Mouse (Mus musculus) skeletal muscle tissue, adult 2 months (tissue): ENCODE measurements at regions not wholly inside any gene's neighbourhood (a gene's known extent, or its start where the extent isn't known, plus 50 kb on each side); places are given as distances from the start of the nearest gene placed in this dataset.

ENCODE experiments used
- DNase-seq: peaks from one replicate; pipeline ENCODE4 v3.0.0-alpha.2; 2012; ENCODE audit warnings: low read depth, low spot score

DNA sequence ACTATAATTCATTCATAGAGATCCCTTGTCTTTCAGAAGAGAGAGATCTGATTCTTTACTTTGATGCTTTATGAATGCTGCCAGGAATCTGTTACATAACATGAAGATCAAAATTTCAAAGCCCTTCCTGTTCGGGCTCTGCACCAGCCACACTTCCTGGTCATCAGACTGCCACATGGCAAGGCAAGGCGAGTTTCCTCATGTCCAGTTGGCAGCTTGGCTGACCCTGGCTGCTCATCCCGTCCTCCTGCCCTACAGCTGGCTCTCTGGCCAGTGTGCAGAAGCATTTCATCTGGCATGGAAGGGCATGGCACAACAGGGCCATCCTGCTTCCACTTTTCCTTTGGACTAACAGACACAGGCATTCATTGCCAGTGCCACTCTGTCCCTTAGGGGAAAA lies 292.2 kb upstream of the Slc24a5 start:
- peak; percentile 80 for DNase-seq

DNA sequence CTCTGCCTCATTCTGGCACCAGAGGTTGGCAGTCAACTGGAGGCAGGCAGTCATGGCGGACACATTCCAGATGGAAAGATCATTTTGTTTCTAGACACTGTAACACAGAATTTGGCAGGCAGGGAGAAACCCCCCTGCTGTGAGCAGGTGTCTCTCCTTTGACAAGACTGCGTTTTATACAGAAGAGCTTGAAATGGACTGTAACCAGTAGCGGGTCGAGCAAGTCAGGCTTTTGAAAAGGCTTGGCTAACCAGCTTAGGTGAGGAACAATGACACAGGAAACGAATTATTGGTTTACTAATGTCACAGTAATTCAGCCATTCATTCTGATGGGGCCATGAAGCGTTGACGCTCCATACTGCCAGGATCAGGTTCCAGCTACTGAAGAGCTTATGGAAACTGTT lies 275.3 kb upstream of the Slc24a5 start:
- no peak for DNase-seq

DNA sequence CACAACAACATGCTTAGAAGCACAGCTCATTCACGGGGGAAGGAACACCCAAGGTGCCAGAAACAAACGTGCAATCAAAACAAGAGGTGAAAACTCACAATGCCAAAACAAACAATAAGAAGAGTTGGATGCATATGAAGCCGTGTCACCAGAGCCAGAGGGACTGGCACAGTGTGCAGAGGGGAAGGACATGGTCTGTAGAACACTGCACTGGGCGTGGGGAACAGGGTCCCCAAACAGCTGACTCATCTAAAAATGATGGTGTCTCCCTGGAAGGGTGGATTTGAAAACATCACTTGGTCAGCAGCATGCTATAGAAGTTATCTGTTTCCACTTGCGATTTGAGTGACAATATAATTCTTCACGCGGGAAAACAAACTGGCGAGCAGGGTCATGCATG lies 256.2 kb upstream of the Slc24a5 start:
- no peak for DNase-seq

DNA sequence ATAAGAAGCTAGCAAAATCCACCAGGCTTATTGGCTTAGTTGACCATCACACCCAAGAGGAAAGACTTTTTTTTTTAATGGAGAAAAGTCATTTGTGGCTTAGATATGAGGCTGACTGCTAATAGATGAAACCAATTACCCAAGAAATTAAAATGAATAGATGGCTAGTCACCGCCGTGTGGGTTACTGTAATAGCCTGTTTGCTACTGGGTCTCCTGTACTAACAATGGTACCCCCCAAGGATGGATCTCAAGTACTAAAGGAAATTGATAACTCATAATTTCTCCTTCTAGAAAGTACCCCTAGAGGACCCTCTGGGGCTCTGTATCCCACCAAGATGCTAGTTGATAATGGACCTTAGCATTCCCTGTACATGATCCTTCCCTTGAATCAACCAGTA lies 251.1 kb upstream of the Slc24a5 start:
- DNase-seq: no peak

DNA sequence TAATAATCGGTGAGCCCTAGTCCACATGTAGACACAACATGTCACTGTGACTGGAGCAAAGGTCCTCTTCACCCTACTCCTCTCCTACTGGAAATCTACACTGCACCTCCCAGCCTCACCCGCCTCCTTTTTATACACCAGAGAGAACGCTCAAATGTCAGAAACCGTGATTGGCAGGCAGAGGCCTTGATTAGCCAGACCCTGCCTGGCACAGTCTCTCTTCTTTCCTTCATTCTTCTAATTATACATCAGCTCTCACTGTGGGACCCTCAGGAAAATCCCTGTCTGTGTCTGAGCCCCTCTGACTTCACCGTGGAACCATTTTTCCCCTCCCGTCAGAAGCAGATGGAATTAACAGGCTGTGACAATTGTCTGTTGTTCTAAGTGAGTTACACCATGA lies 248.1 kb upstream of the Slc24a5 start:
- no peak for DNase-seq

DNA sequence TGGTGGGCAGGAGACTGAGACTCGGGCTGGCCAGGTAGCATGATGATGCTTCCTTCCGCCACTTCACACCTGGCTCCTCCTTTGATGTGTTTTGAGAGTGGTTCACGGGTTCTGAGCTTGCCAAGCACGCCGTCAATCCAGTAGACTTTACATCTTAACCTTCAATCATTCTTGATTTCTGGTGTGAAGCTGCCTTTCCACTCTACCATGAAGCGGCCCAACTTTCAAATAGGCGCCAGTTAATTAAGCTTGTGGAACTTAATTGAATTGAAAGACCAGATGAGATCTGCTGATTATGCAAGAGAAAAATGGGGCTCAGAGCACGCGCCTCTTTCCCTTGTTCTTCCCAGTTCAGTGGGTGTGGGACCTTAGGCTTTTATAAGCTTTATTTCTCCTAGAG lies 247.1 kb upstream of the Slc24a5 start:
- DNase-seq: no peak

DNA sequence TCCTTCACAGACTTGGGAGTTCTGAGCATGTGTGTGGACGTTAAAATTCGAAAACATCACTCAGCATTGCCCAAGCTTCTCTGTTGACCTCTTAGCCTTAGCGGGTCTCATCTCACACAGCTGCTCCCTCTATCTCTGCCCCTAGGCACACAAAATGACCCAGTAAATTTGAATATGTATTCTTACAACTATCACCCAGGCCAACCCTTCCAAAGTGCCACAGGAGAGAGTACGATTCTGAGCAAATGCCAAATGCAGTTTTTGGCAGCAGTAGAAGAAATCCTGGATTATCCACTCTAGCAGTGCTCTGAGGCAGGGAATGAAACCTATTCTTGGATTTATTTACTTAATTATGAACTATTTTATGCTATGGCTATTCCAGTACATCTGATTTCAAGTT lies 246.6 kb upstream of the Slc24a5 start:
- DNase-seq: no peak

DNA sequence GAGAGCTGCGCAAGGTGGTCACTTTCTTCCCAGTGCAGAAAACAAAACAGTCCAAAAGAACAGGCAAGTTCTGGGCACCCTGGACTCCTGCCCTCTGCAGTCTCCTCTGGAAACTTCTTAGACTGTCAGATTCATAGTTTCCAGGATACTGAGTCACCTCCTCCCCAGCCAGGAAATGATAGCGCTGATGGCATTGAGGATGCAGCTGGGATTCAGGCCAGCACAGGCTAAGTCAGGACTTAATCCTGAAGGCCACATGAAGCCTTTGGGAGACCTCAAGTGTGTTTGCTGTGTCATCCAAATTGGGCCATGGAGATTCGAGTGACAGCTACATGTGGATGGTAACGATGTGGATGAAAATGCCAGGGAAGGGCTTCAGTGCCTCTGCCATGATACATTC lies 219.1 kb upstream of the Slc24a5 start:
- peak; percentile 44 for DNase-seq

DNA sequence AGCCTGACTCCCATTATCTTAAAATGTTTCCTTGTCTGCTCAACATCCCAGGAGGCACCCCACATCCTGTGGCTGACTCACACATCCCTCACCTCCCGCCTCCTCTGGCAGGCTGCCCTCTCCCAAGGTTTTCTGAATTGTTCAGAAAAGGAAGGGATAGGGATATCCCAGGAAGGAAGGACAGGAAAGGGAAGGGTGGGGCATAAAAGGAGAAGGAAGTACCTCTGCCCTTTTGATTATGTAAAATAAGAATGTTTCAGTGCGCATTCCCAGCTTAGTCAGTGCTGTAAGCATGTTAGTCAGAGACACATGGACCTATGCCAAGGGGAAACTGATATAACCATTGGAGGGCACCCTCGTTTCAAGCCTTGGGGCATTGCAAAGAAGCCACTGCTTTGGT lies 209.4 kb upstream of the Slc24a5 start:
- peak; percentile 58 for DNase-seq

DNA sequence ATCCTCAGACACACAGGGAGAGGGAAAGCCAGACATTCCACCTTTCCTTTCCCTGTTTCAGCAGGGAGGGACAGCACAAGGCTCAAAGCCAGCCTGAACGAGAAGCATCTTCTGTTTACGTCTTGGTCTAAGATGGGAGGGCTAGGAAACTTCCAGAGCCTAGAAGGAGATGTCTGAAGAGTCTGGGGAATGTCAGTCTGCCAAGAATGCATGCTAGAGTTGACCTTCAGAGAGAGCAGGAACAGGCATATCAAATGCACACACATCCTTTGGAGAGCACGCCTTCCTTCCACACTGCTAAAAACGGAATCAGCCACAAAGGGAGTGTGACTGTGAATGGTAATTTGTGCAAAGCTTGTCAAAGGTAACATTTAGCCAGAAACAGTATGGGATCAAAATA lies 179.7 kb upstream of the Slc24a5 start:
- no peak for DNase-seq

DNA sequence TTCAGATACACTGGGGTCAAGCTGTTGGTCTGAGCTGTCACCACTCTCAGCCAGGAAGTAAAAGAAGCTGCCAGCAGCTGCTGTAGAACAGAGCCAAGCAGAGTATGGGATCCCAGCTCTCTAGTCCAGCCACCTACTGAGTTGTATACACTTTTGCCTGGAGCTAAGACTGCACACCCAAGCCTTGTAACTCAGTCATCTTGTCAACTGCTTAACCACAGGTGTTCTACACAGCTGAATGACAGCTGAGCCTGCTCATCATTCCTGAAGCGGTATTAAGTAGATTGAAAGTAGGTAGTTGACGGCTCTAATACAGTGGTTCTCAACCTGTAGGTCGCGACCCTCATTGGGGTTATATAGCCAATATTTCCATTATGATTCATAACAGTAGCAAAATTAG lies 172.9 kb upstream of the Slc24a5 start:
- peak; percentile 74 for DNase-seq

DNA sequence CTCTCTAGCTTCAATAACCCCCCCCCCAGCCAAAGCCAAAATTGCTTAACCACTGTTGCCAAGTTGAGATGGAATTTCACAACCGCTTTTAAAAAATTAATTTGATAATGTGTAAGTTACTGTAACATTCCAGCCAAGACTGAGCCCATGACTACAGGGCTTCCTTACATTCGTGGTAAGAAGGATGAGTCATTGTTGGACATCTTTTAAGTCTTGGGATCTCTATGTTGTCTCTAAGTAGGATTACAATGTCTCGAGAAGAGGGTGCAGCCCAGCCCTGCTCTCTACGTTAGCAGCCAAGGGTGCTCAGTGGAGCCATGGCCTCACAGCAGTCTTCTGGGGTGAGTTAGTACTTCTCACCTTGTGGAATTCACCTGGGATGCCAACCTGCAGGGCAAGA lies 164.4 kb upstream of the Slc24a5 start:
- no peak for DNase-seq

DNA sequence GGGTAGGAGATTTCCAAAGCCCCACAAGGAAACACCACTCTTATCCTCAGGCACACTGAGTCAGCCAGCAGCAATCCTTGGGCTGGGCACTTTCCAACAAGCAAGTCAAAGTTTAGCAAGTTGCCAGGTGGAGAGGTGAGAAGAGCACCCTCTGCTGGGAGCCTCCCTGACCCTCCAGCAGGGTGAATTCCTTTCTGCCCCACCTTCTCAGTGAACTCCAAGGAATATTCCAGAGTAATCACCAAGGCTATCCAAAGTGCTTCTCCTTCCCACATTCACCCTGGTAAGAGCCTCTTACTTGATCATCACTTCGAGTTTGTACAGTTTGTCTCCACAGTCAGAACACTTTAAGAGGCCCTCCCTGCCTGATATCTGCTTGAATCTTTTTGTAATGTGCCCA lies 162.8 kb upstream of the Slc24a5 start:
- DNase-seq: no peak

DNA sequence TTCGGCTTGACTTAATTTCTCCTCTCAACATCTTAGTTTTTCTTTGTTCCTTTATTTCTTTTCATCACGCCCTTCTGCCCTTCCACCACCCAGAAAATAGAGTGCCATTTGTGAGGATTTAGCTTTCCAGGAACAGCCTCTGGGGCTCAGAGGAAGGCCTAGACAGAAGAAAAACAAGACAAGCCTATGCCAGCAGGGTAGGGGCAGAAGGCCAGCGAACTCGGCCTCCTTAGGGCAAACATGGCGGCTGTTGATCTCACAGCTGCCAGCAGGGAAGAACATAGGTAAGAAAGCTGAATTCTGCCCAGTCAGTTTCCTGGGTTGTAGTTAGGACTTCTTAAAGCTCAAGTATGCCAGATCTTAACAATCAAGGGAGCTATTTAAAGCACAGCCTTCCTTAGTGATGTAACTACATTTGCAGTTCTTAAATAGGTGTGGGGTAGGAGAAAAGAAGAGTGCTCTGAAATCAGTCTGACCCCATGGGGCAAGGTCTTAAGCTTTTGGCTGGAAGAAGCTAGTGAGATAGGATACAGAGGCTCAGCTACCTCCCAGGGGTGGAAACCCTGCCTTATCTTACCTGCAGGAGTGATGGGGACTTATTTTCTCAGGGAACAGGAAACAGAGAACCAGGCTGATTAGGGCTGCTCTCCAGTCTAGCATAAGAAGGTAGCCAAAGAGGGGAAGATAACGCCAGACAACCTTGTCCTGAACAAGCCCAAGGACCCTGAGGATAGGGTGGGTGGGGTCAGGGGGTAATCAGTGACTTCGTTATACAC lies 148.8 kb upstream of the Slc24a5 start:
- DNase-seq: no peak

DNA sequence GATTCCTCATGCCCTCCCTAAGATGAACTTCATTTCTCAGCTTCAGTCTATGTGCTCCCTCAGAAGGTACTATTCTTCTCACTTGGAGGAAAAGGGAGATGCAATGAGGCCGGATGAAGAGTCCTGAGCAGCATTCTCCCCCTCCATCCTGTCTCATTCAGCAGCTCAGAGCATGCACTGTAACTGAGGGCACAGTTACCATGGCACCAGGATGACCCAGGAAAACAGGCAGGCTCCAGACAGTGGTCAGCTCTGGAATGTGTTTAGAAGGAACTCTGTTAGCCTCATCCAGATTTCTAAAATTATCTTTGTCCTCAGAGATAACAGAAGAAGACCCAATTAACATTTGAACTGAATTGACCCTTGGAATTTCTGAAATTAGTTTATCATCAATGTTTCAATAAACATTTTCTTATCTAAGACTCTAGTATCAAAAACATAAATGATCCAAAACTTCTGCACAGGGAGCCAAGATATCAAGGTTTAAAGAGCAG lies 148.1 kb upstream of the Slc24a5 start:
- no peak for DNase-seq

DNA sequence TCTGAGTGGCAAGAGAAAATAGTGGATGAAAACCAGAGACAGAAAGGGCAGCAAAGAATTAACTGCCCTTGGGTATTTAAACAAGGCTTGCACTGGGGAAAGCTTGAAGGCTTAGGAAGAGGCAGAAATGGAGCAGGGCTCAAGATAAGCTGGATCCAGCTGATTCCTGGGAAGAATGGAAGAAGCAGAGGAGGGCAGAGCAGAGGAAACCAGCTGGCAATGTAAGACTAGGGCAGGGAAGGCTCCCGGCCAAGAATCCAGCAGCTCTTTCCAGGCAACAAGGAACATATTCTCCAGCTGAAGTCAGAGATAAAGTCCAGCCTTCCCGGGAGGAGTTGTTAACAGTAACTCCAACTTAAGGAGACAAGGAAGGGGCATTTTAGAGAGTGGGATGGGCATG lies 147.7 kb upstream of the Slc24a5 start:
- DNase-seq: no peak

DNA sequence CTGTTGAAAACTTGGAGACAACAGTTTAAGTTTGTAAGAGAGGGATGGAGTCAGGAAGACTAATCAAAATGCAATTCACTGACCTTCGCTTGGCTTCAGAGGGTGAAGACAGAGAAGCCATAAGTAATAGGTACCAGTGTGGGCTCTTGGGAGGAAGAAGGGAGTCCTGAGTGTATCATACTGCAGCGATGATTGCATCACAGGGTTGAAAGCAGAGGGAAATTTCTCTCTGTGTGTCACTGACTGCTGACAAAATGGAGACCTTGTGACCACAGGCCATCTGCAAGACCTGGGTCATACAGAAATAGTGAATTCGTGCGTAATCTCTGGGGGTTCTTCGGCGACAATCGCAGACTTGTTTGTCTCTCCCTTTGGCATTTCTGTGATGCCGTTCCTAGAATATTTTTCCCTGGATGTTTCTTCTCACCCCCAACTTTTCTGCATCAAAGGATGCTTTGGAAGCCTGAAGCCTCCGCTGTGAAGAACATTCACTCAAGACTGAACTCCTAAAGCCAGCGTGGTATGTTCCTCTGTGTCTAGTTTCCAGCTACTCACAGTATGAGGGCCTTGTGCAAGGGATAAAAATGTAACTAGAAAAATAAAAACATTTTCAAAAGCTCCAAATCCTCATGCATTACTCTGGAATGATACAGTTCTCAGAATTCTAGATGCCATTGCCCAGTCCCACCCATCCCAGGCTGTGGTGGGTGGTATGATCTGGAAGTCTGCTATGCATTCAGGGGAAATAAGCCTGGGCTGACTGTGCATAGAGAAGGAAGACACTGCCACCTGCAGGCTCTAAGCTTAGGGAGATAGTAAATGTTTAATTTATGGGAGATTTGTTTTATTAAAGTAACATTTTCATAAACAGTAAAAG lies 139.8 kb upstream of the Slc24a5 start:
- DNase-seq: no peak

DNA sequence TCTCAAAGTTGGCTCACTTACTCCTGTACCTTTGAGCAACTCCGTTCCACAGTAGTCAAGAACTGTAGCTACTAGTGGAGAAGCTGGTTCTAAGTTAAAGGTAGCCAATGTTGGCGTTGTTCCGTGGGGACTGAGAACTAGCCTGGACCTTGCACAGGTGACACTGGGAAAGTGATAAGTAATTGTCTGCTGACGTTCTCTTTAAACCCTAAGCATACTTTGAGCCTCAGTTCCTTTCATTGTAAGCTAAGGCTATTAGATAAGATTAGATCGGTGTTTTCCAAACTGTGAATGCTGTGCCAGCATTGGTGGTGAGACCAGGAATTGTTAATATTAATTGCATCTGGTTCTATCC lies 139.2 kb upstream of the Slc24a5 start:
- DNase-seq: no peak

DNA sequence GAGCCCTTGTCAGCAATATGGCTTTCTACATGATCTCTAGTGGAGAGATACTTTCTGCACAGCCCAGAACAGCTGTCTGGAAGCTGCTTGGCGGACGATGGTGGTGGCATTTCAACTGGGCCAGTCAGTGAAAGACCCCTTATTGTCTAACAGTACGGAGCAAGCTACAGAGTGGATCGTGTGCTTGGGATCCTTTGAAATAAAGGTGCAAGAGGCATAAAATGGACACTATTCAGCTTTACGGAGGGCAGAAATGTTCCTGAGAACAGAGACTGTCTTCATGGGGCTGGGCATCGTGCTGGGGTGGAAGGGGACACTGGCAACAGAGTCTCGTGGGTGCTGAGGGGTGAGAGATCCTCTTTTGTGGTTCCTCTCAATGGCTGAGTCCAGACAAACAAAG lies 137.2 kb upstream of the Slc24a5 start:
- no peak for DNase-seq

DNA sequence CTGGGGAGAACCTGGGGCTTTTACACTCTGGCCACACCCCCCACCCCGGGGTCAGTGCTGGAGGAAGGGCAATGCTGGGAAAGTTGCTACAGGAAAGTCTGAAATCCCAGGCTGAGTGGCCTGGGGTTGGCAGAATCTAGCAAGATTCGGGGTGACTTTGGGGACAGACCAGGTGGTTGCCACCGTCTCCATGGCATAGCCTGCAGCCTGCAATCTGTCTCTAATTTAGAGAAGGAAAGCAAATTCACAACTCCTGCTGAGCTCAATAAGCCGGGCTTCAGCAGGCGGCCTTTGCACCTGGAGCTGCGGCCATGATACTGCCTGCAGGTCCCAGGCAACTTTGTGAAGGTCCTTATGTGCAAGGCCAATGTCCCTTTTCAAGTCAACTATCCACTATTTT lies 135.4 kb upstream of the Slc24a5 start:
- no peak for DNase-seq

DNA sequence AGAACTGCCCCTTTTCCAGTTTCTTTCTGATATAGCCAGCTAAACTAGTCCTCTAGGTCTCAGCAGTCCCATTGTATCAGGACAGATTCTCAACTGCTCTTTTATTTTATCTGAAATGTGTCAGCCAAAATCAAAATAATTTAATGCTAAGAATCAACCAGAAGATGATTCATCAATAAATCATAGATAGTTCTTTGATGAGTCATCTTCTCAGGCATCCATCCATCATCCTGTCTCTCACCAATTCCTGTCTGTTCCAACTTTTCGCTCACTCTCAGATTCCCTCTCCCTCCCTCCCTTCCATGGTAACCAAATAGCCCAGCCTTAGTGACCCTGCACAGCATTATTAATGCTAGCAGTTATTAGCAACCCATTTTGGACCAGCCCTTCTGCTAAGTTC lies 134.0 kb upstream of the Slc24a5 start:
- no peak for DNase-seq

DNA sequence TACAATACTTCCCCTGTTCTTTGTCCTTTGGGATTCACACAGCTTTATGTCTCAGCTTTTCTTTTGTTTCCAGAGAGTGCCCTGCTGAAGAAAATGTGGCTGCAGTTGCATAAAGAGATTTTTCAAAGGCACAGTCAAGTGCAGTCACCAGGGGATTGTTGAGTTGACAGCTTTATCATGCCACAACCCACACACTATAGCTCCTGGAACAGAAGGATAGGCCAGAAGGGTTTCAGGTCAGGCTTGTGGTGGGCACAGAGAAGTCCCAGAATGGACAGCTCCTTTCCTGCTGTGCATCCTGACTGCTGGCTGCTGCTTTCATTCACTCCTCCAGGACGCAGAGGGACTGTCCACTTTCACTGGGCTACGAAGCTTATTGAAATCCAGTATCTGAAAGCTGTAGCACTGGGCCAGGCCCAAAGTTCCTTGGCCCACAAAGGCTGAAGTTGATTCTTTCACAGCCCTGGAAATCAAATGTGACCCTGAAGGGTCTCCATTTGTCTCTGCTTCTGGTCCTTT lies 119.6 kb upstream of the Slc24a5 start:
- DNase-seq: no peak

DNA sequence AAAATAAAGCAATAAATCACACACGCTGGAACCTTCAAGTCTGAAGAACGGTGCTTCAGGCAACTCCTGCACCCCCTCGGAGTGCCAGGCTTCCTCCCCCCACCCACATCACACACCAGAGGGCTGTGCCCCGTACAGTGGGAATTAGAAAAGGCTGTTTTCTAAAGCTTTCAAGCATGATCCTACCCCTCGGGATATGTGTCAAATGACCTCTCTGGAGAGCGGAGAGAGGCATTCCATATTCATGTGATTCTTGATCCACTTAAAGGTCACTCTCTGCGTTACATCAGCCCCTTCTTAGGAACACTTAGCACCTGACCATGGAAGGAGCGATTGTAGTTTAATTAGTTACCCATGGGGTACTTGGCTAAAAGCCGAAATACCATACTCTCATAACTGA lies 119.1 kb upstream of the Slc24a5 start:
- DNase-seq: no peak
